Mouse (Mus musculus) MEL (cell line): ENCODE measurements around the gene Gm20489. TPM values are rescaled to one million over a fixed set of nuclear protein-coding genes. Genes with fewer than 3 reads are reported as not detected.

Source experiments
- DNase-seq: peaks from one replicate; pipeline ENCODE4 v3.0.0; 2011; ENCODE audit warnings: low read depth, low spot score
- H3K27ac ChIP-seq: 2 replicates; pipeline ENCODE4 v1.5.1; 2012; ENCODE audit warnings: low read depth, mild to moderate bottlenecking, control low read depth, low read length, moderate library complexity; ENCODE audit not compliant: control insufficient read depth
- H3K27me3 ChIP-seq, 2 experiments: fragments of 150-350 bp in 1 of 2; sonication (generic) in 1 of 2; 2 replicates each; pipeline ENCODE4 v1.6.1; 2012; ENCODE audit warnings: low read length in 2 of 2, mild to moderate bottlenecking in 2 of 2, improper control_type of control experiment in 1 of 2, moderate library complexity in 1 of 2; ENCODE audit not compliant: insufficient read depth in 2 of 2, control insufficient read depth in 1 of 2
- H3K36me3 ChIP-seq, 2 experiments: 2 replicates each; pipeline ENCODE4 v1.6.1; 2012 to 2014; ENCODE audit warnings: low read length in 2 of 2, improper control_type of control experiment in 1 of 2, inconsistent platforms in 1 of 2, mild to moderate bottlenecking in 1 of 2; ENCODE audit not compliant: insufficient read depth in 2 of 2, control insufficient read depth in 1 of 2
- H3K4me1 ChIP-seq, 2 experiments: fragments of 150-350 bp in 1 of 2; sonication (generic) in 1 of 2; 2 replicates each; pipeline ENCODE4 v1.6.1; 2012; ENCODE audit warnings: low read length in 2 of 2, improper control_type of control experiment in 1 of 2, mild to moderate bottlenecking in 1 of 2; ENCODE audit not compliant: insufficient read depth in 2 of 2, control insufficient read depth in 1 of 2
- H3K4me3 ChIP-seq, 2 experiments: fragments of 150-350 bp in 1 of 2; sonication (generic) in 1 of 2; 2 replicates each; pipeline ENCODE4 v1.5.1; 2012; ENCODE audit warnings: low read depth in 2 of 2, low read length in 2 of 2, mild to moderate bottlenecking in 2 of 2, moderate library complexity in 2 of 2, control low read depth in 1 of 2, improper control_type of control experiment in 1 of 2; ENCODE audit not compliant: control insufficient read depth in 1 of 2, insufficient read depth in 1 of 2
- H3K79me2 ChIP-seq: 2 replicates; pipeline ENCODE4 v1.6.1; 2012; ENCODE audit warnings: mild to moderate bottlenecking, low read length, moderate library complexity; ENCODE audit not compliant: control insufficient read depth, poor library complexity, insufficient read depth
- H3K9ac ChIP-seq: 2 replicates; pipeline ENCODE4 v1.6.1; 2012; ENCODE audit warnings: low read depth, mild to moderate bottlenecking, control low read depth, low read length, moderate library complexity; ENCODE audit not compliant: control insufficient read depth, poor library complexity, severe bottlenecking
- H3K9me3 ChIP-seq: fragments of 150-350 bp; sonication (generic); replicated peaks from 2 replicates; pipeline ENCODE4 v1.6.1; 2012; ENCODE audit warnings: mild to moderate bottlenecking, low read length, improper control_type of control experiment, moderate library complexity; ENCODE audit not compliant: insufficient read depth
- BHLHE40 ChIP-seq: IDR thresholded peaks from 2 replicates; pipeline ENCODE4 v1.6.1; 2012; ENCODE audit warnings: low read depth, mild to moderate bottlenecking, inconsistent platforms, low read length, improper control_type of control experiment, borderline replicate concordance
- CHD1 ChIP-seq: IDR thresholded peaks from 2 replicates; pipeline ENCODE4 v1.6.1; 2012; ENCODE audit warnings: low read depth, mild to moderate bottlenecking, inconsistent platforms, low read length, improper control_type of control experiment
- CHD2 ChIP-seq: IDR thresholded peaks from 2 replicates; pipeline ENCODE4 v1.6.1; 2011; ENCODE audit warnings: low read length, improper control_type of control experiment
- ELF1 ChIP-seq: IDR thresholded peaks from 2 replicates; pipeline ENCODE4 v1.6.1; 2014; ENCODE audit warnings: low read depth, mild to moderate bottlenecking, inconsistent platforms, low read length, improper control_type of control experiment, moderate library complexity
- EP300 ChIP-seq, 2 experiments: IDR thresholded peaks; 2 replicates each; pipeline ENCODE4 v1.6.1; 2011; ENCODE audit warnings: improper control_type of control experiment in 2 of 2, low read length in 2 of 2, low read depth in 1 of 2, mild to moderate bottlenecking in 1 of 2
- ETS1 ChIP-seq: IDR thresholded peaks from 2 replicates; pipeline ENCODE4 v1.6.1; 2012; ENCODE audit warnings: low read depth, mild to moderate bottlenecking, inconsistent platforms, low read length, improper control_type of control experiment, moderate library complexity
- GABPA ChIP-seq: IDR thresholded peaks from 2 replicates; pipeline ENCODE4 v1.6.1; 2012; ENCODE audit warnings: low read depth, mild to moderate bottlenecking, inconsistent platforms, low read length, improper control_type of control experiment, moderate library complexity
- GATA1 ChIP-seq: IDR thresholded peaks from 2 replicates; pipeline ENCODE4 v1.6.1; 2011; ENCODE audit warnings: low read depth, low read length, improper control_type of control experiment
- HCFC1 ChIP-seq: IDR thresholded peaks from 2 replicates; pipeline ENCODE4 v1.6.1; 2012; ENCODE audit warnings: low read depth, mild to moderate bottlenecking, inconsistent platforms, low read length, improper control_type of control experiment, moderate library complexity
- MAFK ChIP-seq: IDR thresholded peaks from 2 replicates; pipeline ENCODE4 v1.6.1; 2011; ENCODE audit warnings: low read depth, mild to moderate bottlenecking, low read length, improper control_type of control experiment, borderline replicate concordance
- MAX ChIP-seq: IDR thresholded peaks from 2 replicates; pipeline ENCODE4 v1.6.1; 2011; ENCODE audit warnings: low read length, improper control_type of control experiment
- MXI1 ChIP-seq: IDR thresholded peaks from 2 replicates; pipeline ENCODE4 v1.6.1; 2011; ENCODE audit warnings: mild to moderate bottlenecking, low read depth, low read length, improper control_type of control experiment
- MYB ChIP-seq: IDR thresholded peaks from 2 replicates; pipeline ENCODE4 v1.6.1; 2011; ENCODE audit warnings: mild to moderate bottlenecking, low read depth, low read length, improper control_type of control experiment
- MYC ChIP-seq: IDR thresholded peaks from 2 replicates; pipeline ENCODE4 v1.6.1; 2011; ENCODE audit warnings: low read depth, mild to moderate bottlenecking, low read length, improper control_type of control experiment, moderate library complexity
- POLR2AphosphoS5 ChIP-seq: IDR thresholded peaks from 2 replicates; pipeline ENCODE4 v1.6.1; 2012; ENCODE audit warnings: low read depth, borderline replicate concordance, mild to moderate bottlenecking, inconsistent platforms, low read length, moderate library complexity, mixed read lengths
- RAD21 ChIP-seq: IDR thresholded peaks from 2 replicates; pipeline ENCODE4 v1.6.1; 2011; ENCODE audit warnings: mild to moderate bottlenecking, low read depth, low read length, improper control_type of control experiment
- SIN3A ChIP-seq: IDR thresholded peaks from 2 replicates; pipeline ENCODE4 v1.6.1; 2012; ENCODE audit warnings: low read length, improper control_type of control experiment, inconsistent platforms
- SMC3 ChIP-seq: IDR thresholded peaks from 2 replicates; pipeline ENCODE4 v1.6.1; 2011; ENCODE audit warnings: low read depth, low read length, improper control_type of control experiment
- TAL1 ChIP-seq: IDR thresholded peaks from 2 replicates; pipeline ENCODE4 v1.6.1; 2012; ENCODE audit warnings: mild to moderate bottlenecking, inconsistent platforms, low read length, moderate library complexity, mixed read lengths
- TBP ChIP-seq: IDR thresholded peaks from 2 replicates; pipeline ENCODE4 v1.8.0; 2011; ENCODE audit warnings: low read depth, low read length, improper control_type of control experiment
- TCF12 ChIP-seq: IDR thresholded peaks from 2 replicates; pipeline ENCODE4 v1.6.1; 2014; ENCODE audit warnings: low read depth, mild to moderate bottlenecking, inconsistent platforms, low read length, improper control_type of control experiment, moderate library complexity
- UBTF ChIP-seq: IDR thresholded peaks from 2 replicates; pipeline ENCODE4 v1.6.1; 2012; ENCODE audit warnings: low read depth, mild to moderate bottlenecking, inconsistent platforms, low read length, improper control_type of control experiment, moderate library complexity, borderline replicate concordance; ENCODE audit not compliant: insufficient read depth
- USF1 ChIP-seq: IDR thresholded peaks from 2 replicates; pipeline ENCODE4 v1.6.1; 2014; ENCODE audit warnings: low read depth, mild to moderate bottlenecking, inconsistent platforms, low read length, improper control_type of control experiment, moderate library complexity
- USF2 ChIP-seq, 2 experiments: IDR thresholded peaks; 2 replicates each; pipeline ENCODE4 v1.6.1; 2011 to 2012; ENCODE audit warnings: improper control_type of control experiment in 2 of 2, low read length in 2 of 2, borderline replicate concordance in 1 of 2, inconsistent platforms in 1 of 2, low read depth in 1 of 2, mild to moderate bottlenecking in 1 of 2; ENCODE audit not compliant: insufficient read depth in 1 of 2
- ZC3H11A ChIP-seq: IDR thresholded peaks from 2 replicates; pipeline ENCODE4 v1.6.1; 2012; ENCODE audit warnings: low read depth, mild to moderate bottlenecking, inconsistent platforms, low read length, improper control_type of control experiment
- ZKSCAN1 ChIP-seq: IDR thresholded peaks from 2 replicates; pipeline ENCODE4 v1.6.1; 2012; ENCODE audit warnings: low read depth, mild to moderate bottlenecking, inconsistent platforms, low read length, improper control_type of control experiment, moderate library complexity
- ZMIZ1 ChIP-seq: IDR thresholded peaks from 2 replicates; pipeline ENCODE4 v1.6.1; 2012; ENCODE audit warnings: low read depth, mild to moderate bottlenecking, inconsistent platforms, low read length, improper control_type of control experiment, moderate library complexity
- polyA plus RNA-seq, 2 experiments: library from polyadenylated mRNA; stranded (reverse) in 1 of 2; unstranded in 1 of 2; fragments of >175 nt in 1 of 2; fragments of >200 nt in 1 of 2; gene quantifications; 2 replicates each; pipeline versions ENCODE4 v1.2.1 to v1.2.4; 2012; ENCODE audit warnings: low replicate concordance in 2 of 2, low read depth in 1 of 2; ENCODE audit not compliant: insufficient read length in 2 of 2, insufficient read depth in 1 of 2, missing spikeins in 1 of 2
- total RNA-seq: library from RNA; depleted of rRNA; stranded (reverse); fragments of 300-350 nt; gene quantifications from 2 replicates; pipeline ENCODE4 v1.2.3, GENCODE M21; 2012

Gene Gm20489
- total and polyA plus RNA-seq, 3 experiments, result not detected

- no peaks in the 10 kb centered on the region for H3K9me3 ChIP-seq
- H3K27ac ChIP-seq, result peak overlapping the region; percentile 75
- no peaks in the 10 kb centered on the region; the same call in none of the 2 replicates for H3K79me2 ChIP-seq
- H3K9ac ChIP-seq, result peak overlapping the region; percentile 79
- no peak for TF ChIP-seq ZMIZ1
- TF ChIP-seq SMC3, result no peak
- TF ChIP-seq TBP, result no peak
- no peak for TF ChIP-seq MYB
- no peak for TF ChIP-seq ZC3H11A
- no peak for TF ChIP-seq POLR2AphosphoS5
- TF ChIP-seq USF2 (IDR thresholded peaks at IDR 0.05; ENCODE audit: borderline replicate concordance in 1 of 2, insufficient read depth in 1 of 2, low read depth in 1 of 2, low read length in 2 of 2), result no peak
- TF ChIP-seq CHD1, result no peak
- no peak for TF ChIP-seq MAX
- H3K4me3 ChIP-seq, result peak overlapping the region; percentile 91 to 94
- no peaks in the 10 kb centered on the region for H3K27me3 ChIP-seq
- peaks cover 0 to 9% of the 10 kb centered on the region in 2 experiments; a peak in 1 of 4 replicates for H3K4me1 ChIP-seq
- no peak for DNase-seq
- H3K36me3 ChIP-seq, result no peaks in the 10 kb centered on the region; a peak in 1 of 4 replicates
These were observed 14.1 kb downstream of the Gm20489 start for GRCm38 (mm10) chrX:101254740-101255139.

- peak within 1 kb of the TSS; percentile 79 for H3K9ac ChIP-seq
- H3K36me3 ChIP-seq, result no peaks in the 10 kb centered on the region; a peak in 1 of 4 replicates
- DNase-seq, result peak; percentile 94
- peak within 1 kb of the TSS; percentile 86 for H3K27ac ChIP-seq
- peak within 1 kb of the TSS; percentile 91 to 94 for H3K4me3 ChIP-seq
- no peaks in the 10 kb centered on the region for H3K27me3 ChIP-seq
- no peaks in the 10 kb centered on the region; the same call in none of the 2 replicates for H3K79me2 ChIP-seq
- H3K4me1 ChIP-seq, result peaks cover 0 to 9% of the 10 kb centered on the region in 2 experiments; a peak in 1 of 4 replicates
- H3K9me3 ChIP-seq, result no peaks in the 10 kb centered on the region
- TF ChIP-seq GABPA, result no peak
- peak; percentile 80 for TF ChIP-seq SIN3A
- TF ChIP-seq MAFK, result no peak
- peak; percentile 95 for TF ChIP-seq HCFC1
- no peak for TF ChIP-seq ZC3H11A
- TF ChIP-seq CHD2, result no peak
- peak; percentile 72 for TF ChIP-seq USF1
- TF ChIP-seq GATA1, result peak; percentile 74
- TF ChIP-seq POLR2AphosphoS5, result no peak
- TF ChIP-seq SMC3, result no peak
- peak; percentile 81 for TF ChIP-seq MXI1
- TF ChIP-seq ZKSCAN1, result no peak
- TF ChIP-seq TAL1, result no peak
- TF ChIP-seq BHLHE40, result no peak
- TF ChIP-seq ETS1, result 0 out of 2 replicates have a peak, but pooled peaks have one; percentile 15
- TF ChIP-seq MYB, result no peak
- no peak for TF ChIP-seq RAD21
- peak; percentile 65; the same call in 1 of the 2 replicates for TF ChIP-seq ZMIZ1
- peak; percentile 68 for TF ChIP-seq MAX
- no peak for TF ChIP-seq CHD1
- no peak for TF ChIP-seq UBTF
- 0 out of 2 replicates have a peak, but pooled peaks have one; percentile 48 for TF ChIP-seq TCF12
- TF ChIP-seq USF2 (IDR thresholded peaks at IDR 0.05; ENCODE audit: borderline replicate concordance in 1 of 2, insufficient read depth in 1 of 2, low read depth in 1 of 2, low read length in 2 of 2), result no peak
- TF ChIP-seq TBP, result peak; percentile 88
- TF ChIP-seq ELF1, result peak; percentile 51
- peak; percentile 72; the same call in 1 of the 2 replicates for TF ChIP-seq MYC
- TF ChIP-seq EP300 (IDR thresholded peaks at IDR 0.05; ENCODE audit: low read depth in 1 of 2, low read length in 2 of 2), result 0 out of 4 replicates have a peak, but pooled peaks of 1 of the 2 experiments have one; percentile 5
These were observed 14.7 kb downstream of the Gm20489 start, which contains the start of gene Foxo4 for GRCm38 (mm10) chrX:101253952-101254729. Gene Foxo4, plus strand, starts transcription at chrX:101254528.
